Mouse (Mus musculus) E14TG2a.4 (cell line): Measurements from ENCODE around the gene Crat.

Experiments
- CTCF ChIP-seq: conservative IDR thresholded peaks from 2 replicates; pipeline ENCODE4 v1.5.1; 2014; ENCODE audit warnings: low read length
- NANOG ChIP-seq: IDR thresholded peaks from 2 replicates; pipeline ENCODE4 v1.6.1; 2014; ENCODE audit warnings: borderline replicate concordance, low read length, mixed read lengths
- POU5F1 ChIP-seq: IDR thresholded peaks from 2 replicates; pipeline ENCODE4 v1.6.1; 2014; ENCODE audit warnings: low read length, borderline replicate concordance

DNA sequence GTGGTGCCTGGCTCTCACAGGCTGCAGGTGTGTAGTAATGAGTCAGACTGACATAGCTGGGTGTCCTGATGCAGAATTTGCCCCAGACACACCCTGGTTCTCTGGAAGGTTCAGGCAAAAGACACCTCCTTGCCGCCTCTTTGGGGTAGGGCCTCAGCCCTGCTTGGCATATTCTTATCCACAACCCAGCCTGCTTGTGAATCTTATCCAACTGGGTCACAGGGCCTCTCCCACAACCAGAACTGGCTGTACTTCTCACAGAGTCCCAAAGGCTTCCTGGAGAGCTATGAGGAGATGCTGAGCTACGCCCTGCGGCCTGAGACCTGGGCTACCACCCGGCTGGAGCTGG is 34.3 kb downstream of the Crat start:
- TF ChIP-seq CTCF, result no peak
- no peak for TF ChIP-seq NANOG
- TF ChIP-seq POU5F1, result no peak
